Mouse (Mus musculus) bone marrow macrophage, adult 2 months (primary cell): ENCODE data around the gene Aup1.

ENCODE experiments used
- CTCF ChIP-seq: IDR thresholded peaks from 2 replicates; pipeline ENCODE4 v1.5.1; 2012; ENCODE audit warnings: low read depth, mild to moderate bottlenecking, low read length, moderate library complexity
- POLR2A ChIP-seq: IDR thresholded peaks from 2 replicates; pipeline ENCODE4 v1.6.1; 2012; ENCODE audit warnings: mild to moderate bottlenecking, low read depth, low read length, borderline replicate concordance

DNA sequence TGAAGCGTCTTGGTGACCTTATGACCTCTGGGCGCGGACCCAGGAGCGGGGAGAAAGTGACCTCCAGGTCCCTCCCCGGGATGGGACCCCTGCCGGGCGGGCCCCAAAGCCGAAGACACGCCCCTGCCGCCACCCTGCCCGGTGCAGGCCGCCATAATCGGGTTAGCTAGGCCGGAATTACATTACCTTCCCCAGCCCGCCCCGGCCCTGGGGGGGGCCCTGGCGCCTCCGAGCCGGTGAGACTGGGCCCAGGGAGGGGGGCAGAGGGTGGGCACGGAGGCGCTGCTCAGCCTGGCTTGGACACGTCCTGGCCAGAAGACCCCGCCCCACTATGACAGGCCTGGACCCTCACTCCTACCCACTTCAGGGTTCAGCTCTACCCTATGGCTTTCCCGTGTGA lies 16.9 kb downstream of the Aup1 start:
- no peak for TF ChIP-seq POLR2A
- TF ChIP-seq CTCF, result no peak
